Mouse (Mus musculus) cerebellum, adult 2 months (tissue): ENCODE measurements around the gene Dnm3.

Source experiments
- CTCF ChIP-seq: fragments of 200-500 bp; IDR thresholded peaks from 2 replicates; pipeline ENCODE4 v1.5.1; 2011; ENCODE audit warnings: low read depth, mild to moderate bottlenecking, control low read depth, low read length, moderate library complexity, borderline replicate concordance; ENCODE audit not compliant: insufficient read depth
- POLR2A ChIP-seq: fragments of 200-500 bp; IDR thresholded peaks from 2 replicates; pipeline ENCODE4 v1.6.1; 2011; ENCODE audit warnings: low read length, control low read depth, borderline replicate concordance; ENCODE audit not compliant: insufficient read depth

DNA sequence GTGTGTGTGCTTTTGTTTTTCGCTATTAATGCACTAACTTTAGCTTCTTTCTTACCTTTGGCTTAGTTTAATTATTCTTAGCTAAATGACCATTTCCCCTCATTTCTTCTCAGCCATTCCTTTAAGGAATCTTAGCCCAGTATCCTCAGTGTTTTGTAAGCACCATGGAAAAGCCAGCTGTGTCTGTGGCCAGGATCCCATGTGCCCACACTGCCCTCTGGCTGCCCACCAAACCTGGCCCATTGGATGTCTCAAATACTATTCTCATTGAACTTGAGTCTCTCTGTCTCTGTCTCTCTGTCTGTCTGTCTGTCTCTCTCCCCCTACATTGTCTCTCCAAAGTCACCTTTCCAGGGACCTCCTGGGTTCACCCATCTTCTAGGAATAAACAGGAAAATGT is 201.8 kb downstream of the Dnm3 start:
- TF ChIP-seq CTCF (no peak), POLR2A (no peak)
